Mouse (Mus musculus) bone marrow macrophage, adult 2 months (primary cell): Measurements from ENCODE around the gene Mmp9. TPM values are rescaled to one million over a fixed set of nuclear protein-coding genes. Genes with fewer than 3 reads are reported as not detected.

ENCODE experiments used
- H3K27ac ChIP-seq: 2 replicates; pipeline ENCODE4 v1.5.1; 2012; ENCODE audit warnings: low read depth, low read length; ENCODE audit not compliant: insufficient read depth
- H3K4me1 ChIP-seq: 2 replicates; pipeline ENCODE4 v1.6.1; 2012; ENCODE audit warnings: low read length; ENCODE audit not compliant: control insufficient read depth, insufficient read depth
- H3K4me3 ChIP-seq: 2 replicates; pipeline ENCODE4 v1.5.1; 2012; ENCODE audit warnings: mild to moderate bottlenecking, low read length, moderate library complexity; ENCODE audit not compliant: insufficient read depth
- CTCF ChIP-seq: IDR thresholded peaks from 2 replicates; pipeline ENCODE4 v1.5.1; 2012; ENCODE audit warnings: low read depth, mild to moderate bottlenecking, low read length, moderate library complexity
- POLR2A ChIP-seq: IDR thresholded peaks from 2 replicates; pipeline ENCODE4 v1.6.1; 2012; ENCODE audit warnings: mild to moderate bottlenecking, low read depth, low read length, borderline replicate concordance
- polyA plus RNA-seq: library from polyadenylated mRNA; stranded (reverse); fragments of >200 nt; gene quantifications from 2 replicates; pipeline ENCODE4 v1.2.4, GENCODE M21; 2012; ENCODE audit not compliant: missing spikeins, insufficient read depth, insufficient read length

Mmp9 gene
- polyA plus RNA-seq, 1 experiment, result 0.70 TPM

DNA sequence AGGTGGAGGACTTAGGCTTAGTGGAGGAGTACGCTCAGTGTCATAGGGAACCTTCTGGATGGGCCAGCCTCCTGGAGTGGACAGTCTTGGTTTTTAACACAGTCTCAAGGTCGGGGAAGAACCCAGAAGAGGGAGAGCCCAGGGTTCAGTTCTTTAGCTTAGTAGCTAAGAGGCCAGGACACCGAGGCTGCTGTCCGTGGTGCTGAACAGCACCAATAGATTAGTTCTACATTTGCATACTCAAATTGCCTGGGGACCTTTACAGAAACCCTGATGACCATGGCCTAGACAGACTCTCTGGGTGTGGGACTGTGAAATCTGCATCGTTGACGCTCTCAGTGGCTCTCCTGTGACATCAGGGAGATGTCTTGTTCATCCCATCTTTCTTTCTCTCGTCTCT, 39.2 kb downstream of the Mmp9 start:
- Histone ChIP-seq H3K27ac (no peak overlapping the region), H3K4me3 (no peak overlapping the region), H3K4me1 (no peaks in the 10 kb centered on the region)
- no peak for TF ChIP-seq POLR2A
- no peak for TF ChIP-seq CTCF

GRCm38 (mm10) chr2:164985962-164986361, 45.4 kb downstream of the Mmp9 start:
- TF ChIP-seq CTCF, result no peak
- no peak for TF ChIP-seq POLR2A
- Histone ChIP-seq H3K4me1 (no peaks in the 10 kb centered on the region), H3K4me3 (no peak overlapping the region), H3K27ac (no peak overlapping the region)

GRCm38 (mm10) chr2:164986371-164987027, 45.9 kb downstream of the Mmp9 start:
- Histone ChIP-seq H3K27ac (no peak overlapping the region), H3K4me3 (no peak overlapping the region)
- no peak for TF ChIP-seq CTCF
- no peak for TF ChIP-seq POLR2A

GRCm38 (mm10) chr2:164988777-164989176, 48.2 kb downstream of the Mmp9 start:
- no peak overlapping the region for H3K4me3 ChIP-seq
- no peaks in the 10 kb centered on the region for H3K4me1 ChIP-seq
- H3K27ac ChIP-seq, result no peak overlapping the region
- no peak for TF ChIP-seq POLR2A
- TF ChIP-seq CTCF, result no peak

More at GRCm38 (mm10) chr2:164986371-164987027, 45.9 kb downstream of the Mmp9 start:
- H3K4me1 ChIP-seq, result no peaks in the 10 kb centered on the region

- no peak overlapping the region for H3K27ac ChIP-seq
- no peaks in the 10 kb centered on the region for H3K4me1 ChIP-seq
- TF ChIP-seq CTCF (no peak), POLR2A (no peak)
- no peak overlapping the region for H3K4me3 ChIP-seq
Observed at GRCm38 (mm10) chr2:164991111-164991510, 50.5 kb downstream of the Mmp9 start.

DNA sequence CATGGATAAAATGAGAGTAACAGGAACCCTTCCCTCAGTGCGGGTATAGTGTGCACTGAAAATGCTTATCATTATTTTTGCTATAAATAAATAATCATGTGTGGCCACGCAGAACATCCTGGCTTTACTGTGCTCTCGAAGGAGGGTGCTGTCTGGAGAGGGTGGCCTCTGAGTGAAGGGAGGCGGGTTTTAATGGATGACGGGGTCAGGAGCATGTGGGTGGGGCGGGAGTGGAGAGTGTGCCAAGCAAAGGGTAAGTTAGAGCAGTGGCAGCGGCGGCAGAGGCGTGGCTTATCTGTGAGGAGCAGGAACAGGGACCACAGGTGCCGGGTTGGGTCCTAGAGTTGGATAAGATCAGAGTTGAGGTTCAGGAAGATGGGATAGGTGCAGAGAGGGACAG, 51.2 kb downstream of the Mmp9 start:
- TF ChIP-seq POLR2A (no peak), CTCF (no peak)
- Histone ChIP-seq H3K27ac (no peak overlapping the region), H3K4me1 (no peaks in the 10 kb centered on the region), H3K4me3 (no peak overlapping the region)

GRCm38 (mm10) chr2:164994156-164994555, 53.6 kb downstream of the Mmp9 start:
- Histone ChIP-seq H3K27ac (no peak overlapping the region), H3K4me1 (0 out of 2 replicates have a peak, but pooled peaks cover 5% of the 10 kb centered on the region), H3K4me3 (no peak overlapping the region)
- no peak for TF ChIP-seq POLR2A
- TF ChIP-seq CTCF, result no peak

DNA sequence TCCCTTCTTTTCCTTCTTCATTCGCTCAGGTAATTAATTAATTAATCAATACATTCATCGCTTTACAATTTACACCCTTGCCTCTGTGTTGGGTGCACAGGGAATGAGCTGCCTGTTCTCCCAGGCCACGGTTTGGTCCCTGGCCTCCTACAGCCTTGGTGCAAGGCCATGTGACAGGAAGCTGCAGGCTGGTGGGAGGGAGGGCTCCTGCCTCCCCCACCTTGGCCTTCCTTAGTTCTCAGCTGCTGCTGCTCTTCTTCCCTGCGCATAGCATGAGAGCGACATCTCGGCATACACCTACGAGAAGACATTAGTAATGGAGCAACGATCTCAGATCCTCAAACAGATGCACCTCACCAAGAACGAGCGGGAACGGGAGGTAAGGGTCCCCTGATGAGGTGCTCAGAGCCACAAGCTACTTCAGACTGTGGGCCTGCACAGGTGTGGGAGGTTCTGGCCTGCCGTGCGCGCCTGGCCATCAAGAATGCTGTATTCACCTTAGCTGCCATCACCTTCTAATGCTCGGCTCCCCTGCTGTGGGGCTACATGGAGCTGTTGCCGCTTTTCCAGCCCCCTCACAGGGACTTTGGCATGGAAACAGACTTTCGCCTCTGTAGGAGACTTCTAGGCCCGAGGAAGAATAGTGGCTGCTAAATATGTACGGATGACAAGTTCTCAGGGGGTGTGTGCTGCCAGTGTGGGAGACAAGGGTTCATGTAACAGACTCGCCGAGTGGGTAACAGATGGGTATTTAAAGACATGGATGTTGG, 54.3 kb downstream of the Mmp9 start:
- 0 out of 2 replicates have a peak, but pooled peaks cover 5% of the 10 kb centered on the region for H3K4me1 ChIP-seq
- no peak overlapping the region for H3K4me3 ChIP-seq
- TF ChIP-seq POLR2A (no peak), CTCF (no peak)
- no peak overlapping the region for H3K27ac ChIP-seq

- 0 out of 2 replicates have a peak, but pooled peaks cover 5% of the 10 kb centered on the region for H3K4me1 ChIP-seq
Observed at GRCm38 (mm10) chr2:164995976-164996375, 55.4 kb downstream of the Mmp9 start.

More at GRCm38 (mm10) chr2:164995976-164996375, 55.4 kb downstream of the Mmp9 start:
- no peak for TF ChIP-seq CTCF
- TF ChIP-seq POLR2A, result no peak
- Histone ChIP-seq H3K27ac (no peak overlapping the region), H3K4me3 (no peak overlapping the region)
